Mouse (Mus musculus): ENCODE measurements around the gene Map2k3. TPM values are rescaled to one million over a fixed set of nuclear protein-coding genes. Genes with fewer than 3 reads are reported as not detected.

Gene Map2k3
- polyA plus RNA-seq, 1 experiment from 2014 or later, result 138 TPM

GRCm38 (mm10) chr11:60966974-60967373 lies 35.1 kb downstream of the Map2k3 start:
- Histone ChIP-seq H3K27ac (ENCODE audit: low read length) (no peak overlapping the region), H3K4me1 (ENCODE audit: insufficient read depth, low read length) (0 out of 2 replicates have a peak, but pooled peaks cover 3% of the 10 kb centered on the region), H3K9me3 (ENCODE audit: low read length) (no peaks in the 10 kb centered on the region), H3K4me2 (replicated peaks; ENCODE audit: low read depth, low read length) (no peak overlapping the region), H3K4me3 (ENCODE audit: low read length) (no peak overlapping the region), H3K9ac (replicated peaks; ENCODE audit: low read length) (no peak overlapping the region), H3K27me3 (ENCODE audit: insufficient read depth, low read length) (no peaks in the 10 kb centered on the region), H3K36me3 (ENCODE audit: insufficient read depth, low read length) (no peaks in the 10 kb centered on the region)
- 42% methylated on average over 6 of the region's 6 CpGs for WGBS
- ATAC-seq (ENCODE audit: low FRiP score, low TSS enrichment), result no peak

- Histone ChIP-seq H3K9ac (replicated peaks; ENCODE audit: low read length) (no peak overlapping the region), H3K27me3 (ENCODE audit: insufficient read depth, low read length) (no peaks in the 10 kb centered on the region), H3K27ac (ENCODE audit: low read length) (no peak overlapping the region), H3K4me3 (ENCODE audit: low read length) (no peak overlapping the region), H3K9me3 (ENCODE audit: low read length) (no peaks in the 10 kb centered on the region), H3K4me1 (ENCODE audit: insufficient read depth, low read length) (0 out of 2 replicates have a peak, but pooled peaks cover 3% of the 10 kb centered on the region), H3K36me3 (ENCODE audit: insufficient read depth, low read length) (no peaks in the 10 kb centered on the region), H3K4me2 (replicated peaks; ENCODE audit: low read depth, low read length) (no peak overlapping the region)
- 70% methylated on average over 11 of the region's 11 CpGs for WGBS
- no peak for ATAC-seq (ENCODE audit: low FRiP score, low TSS enrichment)
Observed at GRCm38 (mm10) chr11:60975097-60975496, 43.3 kb downstream of the Map2k3 start.

- no peak overlapping the region for H3K4me3 ChIP-seq (ENCODE audit: low read length)
- H3K9me3 ChIP-seq (ENCODE audit: low read length), result no peaks in the 10 kb centered on the region
- H3K36me3 ChIP-seq (ENCODE audit: insufficient read depth, low read length), result no peaks in the 10 kb centered on the region
- 0 out of 2 replicates have a peak, but pooled peaks cover 3% of the 10 kb centered on the region for H3K4me1 ChIP-seq (ENCODE audit: insufficient read depth, low read length)
- ATAC-seq (ENCODE audit: low FRiP score, low TSS enrichment), result no peak
- 79% methylated on average over 2 of the region's 2 CpGs for WGBS
- no peak overlapping the region for H3K27ac ChIP-seq (ENCODE audit: low read length)
- no peak overlapping the region for H3K4me2 ChIP-seq (replicated peaks; ENCODE audit: low read depth, low read length)
- no peak overlapping the region for H3K9ac ChIP-seq (replicated peaks; ENCODE audit: low read length)
- H3K27me3 ChIP-seq (ENCODE audit: insufficient read depth, low read length), result no peaks in the 10 kb centered on the region
Observed at GRCm38 (mm10) chr11:60976234-60976633, 44.4 kb downstream of the Map2k3 start.

- Histone ChIP-seq H3K27me3 (ENCODE audit: insufficient read depth, low read length) (no peaks in the 10 kb centered on the region), H3K4me2 (replicated peaks; ENCODE audit: low read depth, low read length) (no peak overlapping the region), H3K4me1 (ENCODE audit: insufficient read depth, low read length) (0 out of 2 replicates have a peak, but pooled peaks cover 3% of the 10 kb centered on the region), H3K36me3 (ENCODE audit: insufficient read depth, low read length) (no peaks in the 10 kb centered on the region), H3K27ac (ENCODE audit: low read length) (no peak overlapping the region), H3K9me3 (ENCODE audit: low read length) (no peaks in the 10 kb centered on the region), H3K9ac (replicated peaks; ENCODE audit: low read length) (no peak overlapping the region), H3K4me3 (ENCODE audit: low read length) (no peak overlapping the region)
- WGBS, result 16% methylated on average over 8 of the region's 8 CpGs
- ATAC-seq (ENCODE audit: low FRiP score, low TSS enrichment), result peak; percentile 70; the same call in 1 of the 2 replicates
Observed at GRCm38 (mm10) chr11:60976742-60977141, 44.9 kb downstream of the Map2k3 start.

GRCm38 (mm10) chr11:60977153-60977552 lies 45.3 kb downstream of the Map2k3 start:
- peak; percentile 42; the same call in 1 of the 2 replicates for ATAC-seq (ENCODE audit: low FRiP score, low TSS enrichment)
- H3K9me3 ChIP-seq (ENCODE audit: low read length), result no peaks in the 10 kb centered on the region
- H3K27ac ChIP-seq (ENCODE audit: low read length), result no peak overlapping the region
- no peak overlapping the region for H3K4me3 ChIP-seq (ENCODE audit: low read length)
- no peaks in the 10 kb centered on the region for H3K36me3 ChIP-seq (ENCODE audit: insufficient read depth, low read length)
- 0 out of 2 replicates have a peak, but pooled peaks cover 3% of the 10 kb centered on the region for H3K4me1 ChIP-seq (ENCODE audit: insufficient read depth, low read length)
- no peak overlapping the region for H3K4me2 ChIP-seq (replicated peaks; ENCODE audit: low read depth, low read length)
- no peaks in the 10 kb centered on the region for H3K27me3 ChIP-seq (ENCODE audit: insufficient read depth, low read length)
- WGBS, result 43% methylated on average over 3 of the region's 3 CpGs
- no peak overlapping the region for H3K9ac ChIP-seq (replicated peaks; ENCODE audit: low read length)

GRCm38 (mm10) chr11:60978658-60979057 lies 46.8 kb downstream of the Map2k3 start:
- no peaks in the 10 kb centered on the region for H3K36me3 ChIP-seq (ENCODE audit: insufficient read depth, low read length)
- no peaks in the 10 kb centered on the region for H3K9me3 ChIP-seq (ENCODE audit: low read length)
- 52% methylated on average over 2 of the region's 2 CpGs for WGBS
- H3K4me3 ChIP-seq (ENCODE audit: low read length), result no peak overlapping the region
- no peaks in the 10 kb centered on the region for H3K27me3 ChIP-seq (ENCODE audit: insufficient read depth, low read length)
- ATAC-seq (ENCODE audit: low FRiP score, low TSS enrichment), result no peak
- H3K4me1 ChIP-seq (ENCODE audit: insufficient read depth, low read length), result 0 out of 2 replicates have a peak, but pooled peaks cover 3% of the 10 kb centered on the region
- no peak overlapping the region for H3K27ac ChIP-seq (ENCODE audit: low read length)
- H3K9ac ChIP-seq (replicated peaks; ENCODE audit: low read length), result no peak overlapping the region
- no peak overlapping the region for H3K4me2 ChIP-seq (replicated peaks; ENCODE audit: low read depth, low read length)

GRCm38 (mm10) chr11:60979788-60980187 lies 48.0 kb downstream of the Map2k3 start:
- no peak for ATAC-seq (ENCODE audit: low FRiP score, low TSS enrichment)
- H3K9ac ChIP-seq (replicated peaks; ENCODE audit: low read length), result no peak overlapping the region
- H3K4me1 ChIP-seq (ENCODE audit: insufficient read depth, low read length), result 0 out of 2 replicates have a peak, but pooled peaks cover 3% of the 10 kb centered on the region
- H3K36me3 ChIP-seq (ENCODE audit: insufficient read depth, low read length), result no peaks in the 10 kb centered on the region
- no peaks in the 10 kb centered on the region for H3K27me3 ChIP-seq (ENCODE audit: insufficient read depth, low read length)
- 89% methylated on average over 5 of the region's 5 CpGs for WGBS
- H3K9me3 ChIP-seq (ENCODE audit: low read length), result no peaks in the 10 kb centered on the region
- H3K4me2 ChIP-seq (replicated peaks; ENCODE audit: low read depth, low read length), result no peak overlapping the region
- no peak overlapping the region for H3K4me3 ChIP-seq (ENCODE audit: low read length)
- no peak overlapping the region for H3K27ac ChIP-seq (ENCODE audit: low read length)

GRCm38 (mm10) chr11:60981693-60982486 lies 50.1 kb downstream of the Map2k3 start:
- Histone ChIP-seq H3K4me1 (ENCODE audit: insufficient read depth, low read length) (0 out of 2 replicates have a peak, but pooled peaks cover 1% of the 10 kb centered on the region), H3K27ac (ENCODE audit: low read length) (no peak overlapping the region), H3K36me3 (ENCODE audit: insufficient read depth, low read length) (no peaks in the 10 kb centered on the region), H3K27me3 (ENCODE audit: insufficient read depth, low read length) (no peaks in the 10 kb centered on the region), H3K9ac (replicated peaks; ENCODE audit: low read length) (no peak overlapping the region), H3K4me2 (replicated peaks; ENCODE audit: low read depth, low read length) (no peak overlapping the region), H3K4me3 (ENCODE audit: low read length) (no peak overlapping the region), H3K9me3 (ENCODE audit: low read length) (no peaks in the 10 kb centered on the region)
- 60% methylated on average over 14 of the region's 14 CpGs for WGBS
- ATAC-seq (ENCODE audit: low FRiP score, low TSS enrichment), result no peak

GRCm38 (mm10) chr11:60984912-60985558 lies 53.2 kb downstream of the Map2k3 start:
- Histone ChIP-seq H3K4me3 (ENCODE audit: low read length) (no peak overlapping the region), H3K27ac (ENCODE audit: low read length) (no peak overlapping the region), H3K9ac (replicated peaks; ENCODE audit: low read length) (no peak overlapping the region), H3K27me3 (ENCODE audit: insufficient read depth, low read length) (no peaks in the 10 kb centered on the region), H3K4me1 (ENCODE audit: insufficient read depth, low read length) (no peaks in the 10 kb centered on the region), H3K9me3 (ENCODE audit: low read length) (0 out of 2 replicates have a peak, but pooled peaks cover 2% of the 10 kb centered on the region), H3K4me2 (replicated peaks; ENCODE audit: low read depth, low read length) (no peak overlapping the region), H3K36me3 (ENCODE audit: insufficient read depth, low read length) (no peaks in the 10 kb centered on the region)
- ATAC-seq (ENCODE audit: low FRiP score, low TSS enrichment), result no peak
- WGBS, result 71% methylated on average over 13 of the region's 13 CpGs

- H3K27ac ChIP-seq (ENCODE audit: low read length), result no peak overlapping the region
- H3K9ac ChIP-seq (replicated peaks; ENCODE audit: low read length), result no peak overlapping the region
- no peaks in the 10 kb centered on the region for H3K36me3 ChIP-seq (ENCODE audit: insufficient read depth, low read length)
- no peak for ATAC-seq (ENCODE audit: low FRiP score, low TSS enrichment)
- H3K4me1 ChIP-seq (ENCODE audit: insufficient read depth, low read length), result no peaks in the 10 kb centered on the region
- peaks cover 6% of the 10 kb centered on the region; the same call in 1 of the 2 replicates for H3K9me3 ChIP-seq (ENCODE audit: low read length)
- H3K4me3 ChIP-seq (ENCODE audit: low read length), result no peak overlapping the region
- no peak overlapping the region for H3K4me2 ChIP-seq (replicated peaks; ENCODE audit: low read depth, low read length)
- H3K27me3 ChIP-seq (ENCODE audit: insufficient read depth, low read length), result no peaks in the 10 kb centered on the region
- 82% methylated on average over 3 of the region's 3 CpGs for WGBS
Observed at GRCm38 (mm10) chr11:60990428-60990827, 58.6 kb downstream of the Map2k3 start.
